Mouse (Mus musculus) hindlimb bud, embryonic 11.5 days (tissue): ENCODE measurements around the gene Cluh.

Experiments
- DNase-seq: peaks from one replicate; pipeline ENCODE4 v3.0.0-alpha.2; 2012; ENCODE audit warnings: low read depth, low spot score; ENCODE audit errors: extremely low spot score

Gene Cluh

DNA sequence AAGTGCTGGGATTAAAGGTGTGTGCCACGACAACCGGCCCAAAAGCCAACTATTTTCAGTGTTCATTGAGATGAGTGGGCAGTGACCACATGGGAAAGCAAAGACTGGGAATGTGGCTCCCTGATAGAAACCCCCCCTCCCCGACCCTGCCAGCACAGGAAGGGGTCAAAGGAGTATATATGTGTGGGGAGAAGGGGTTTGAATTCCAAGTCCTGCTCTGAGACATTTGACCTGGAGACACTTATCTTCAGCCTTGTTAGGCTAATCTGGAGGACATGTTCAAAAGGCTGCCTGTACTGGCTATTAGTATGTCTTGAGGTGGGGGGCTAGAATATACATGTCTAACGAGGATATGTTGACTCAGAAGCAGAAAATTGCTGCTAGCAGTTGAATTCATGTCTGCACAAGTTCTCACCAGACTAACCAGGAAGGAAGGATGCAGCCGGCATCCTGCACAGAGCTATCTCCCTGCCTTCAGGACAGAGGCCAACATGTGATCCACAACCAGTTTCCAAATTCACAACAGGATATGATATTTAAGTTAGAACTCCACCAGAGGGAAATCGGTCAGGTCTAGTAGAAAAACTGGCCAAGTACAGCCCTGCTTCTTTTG, 23.7 kb downstream of the Cluh start:
- no peak for DNase-seq

DNA sequence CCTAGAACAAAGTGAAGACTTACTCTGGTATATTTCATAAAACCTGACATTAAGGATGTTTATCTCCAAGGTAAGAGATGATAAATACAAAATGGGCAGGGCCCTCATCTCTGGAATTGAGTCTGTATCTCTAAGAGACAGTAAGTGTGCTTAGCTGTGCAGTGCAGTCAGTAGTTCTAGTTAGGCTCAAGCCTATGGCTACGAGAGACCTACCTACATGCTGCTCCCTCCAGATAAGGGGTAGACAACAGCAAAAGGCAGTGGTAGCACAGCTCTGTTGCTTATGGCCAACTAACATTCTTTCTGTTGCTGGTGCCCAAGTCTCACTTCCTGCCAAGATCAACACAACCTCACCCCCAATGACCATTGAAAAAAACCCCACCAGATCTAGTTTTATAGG, 24.3 kb downstream of the Cluh start:
- no peak for DNase-seq

- no peak for DNase-seq
Observed at GRCm38 (mm10) chr11:74674713-74675112, 25.4 kb downstream of the Cluh start.

DNA sequence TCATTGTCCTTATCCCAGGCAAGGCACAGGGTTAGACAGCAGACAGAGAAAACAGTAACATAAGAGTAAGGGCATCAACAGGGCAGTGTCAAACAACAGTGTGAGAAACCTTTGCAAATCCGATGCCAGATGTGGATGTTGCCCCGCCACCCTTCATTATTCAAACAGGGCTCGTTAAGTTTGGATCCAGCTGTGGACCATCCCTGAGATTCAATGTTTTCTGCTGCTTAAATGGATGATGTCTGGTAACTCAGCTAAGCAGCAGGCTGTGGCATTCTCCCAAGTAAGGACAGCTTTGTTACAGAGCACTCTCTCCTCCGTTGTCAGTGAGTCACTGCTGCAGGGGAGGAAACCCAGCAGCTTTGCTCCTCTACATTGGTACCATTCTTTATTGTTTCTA, 25.9 kb downstream of the Cluh start:
- no peak for DNase-seq

DNA sequence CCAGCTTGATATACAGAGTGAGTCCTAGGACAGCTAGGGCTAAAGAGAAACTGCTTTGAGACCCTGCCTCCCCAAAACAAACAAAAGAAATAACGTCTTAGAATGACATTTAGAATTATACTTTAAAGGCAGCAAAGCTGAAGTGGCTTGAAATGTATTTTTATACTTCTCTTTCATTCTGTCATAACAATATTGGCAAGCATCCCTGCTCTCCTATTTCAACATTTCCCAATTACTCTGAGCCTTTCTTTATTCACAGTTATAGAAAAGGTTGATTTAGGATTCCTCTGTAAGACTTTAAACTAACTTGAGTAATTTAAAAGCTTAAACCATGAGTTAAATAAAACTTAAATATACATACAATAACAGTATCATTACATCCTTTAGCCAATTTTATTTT, 42.9 kb downstream of the Cluh start:
- DNase-seq, result no peak

- no peak for DNase-seq
Observed at GRCm38 (mm10) chr11:74699505-74699904, 50.2 kb downstream of the Cluh start.

- DNase-seq, result no peak
Observed at GRCm38 (mm10) chr11:74704068-74704467, 54.8 kb downstream of the Cluh start.

DNA sequence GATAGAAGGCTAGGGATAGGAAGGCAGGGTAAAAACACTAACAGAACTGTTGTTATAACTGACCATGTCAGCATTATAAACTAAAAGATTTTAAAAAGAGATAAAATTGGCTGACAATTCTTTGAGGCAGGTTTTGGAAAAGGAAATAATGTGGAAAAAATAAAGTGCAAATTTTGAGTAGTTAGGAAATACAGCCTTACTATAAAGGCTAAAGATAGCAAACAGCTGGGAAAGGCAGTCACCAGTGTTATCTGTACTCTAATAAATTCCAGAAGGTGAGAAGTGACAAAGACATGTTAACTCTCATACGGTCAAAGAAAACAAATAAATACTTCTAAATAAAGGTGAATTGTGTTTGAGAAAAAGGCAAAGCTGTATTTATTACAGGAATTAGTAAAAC, 59.5 kb downstream of the Cluh start:
- no peak for DNase-seq

DNA sequence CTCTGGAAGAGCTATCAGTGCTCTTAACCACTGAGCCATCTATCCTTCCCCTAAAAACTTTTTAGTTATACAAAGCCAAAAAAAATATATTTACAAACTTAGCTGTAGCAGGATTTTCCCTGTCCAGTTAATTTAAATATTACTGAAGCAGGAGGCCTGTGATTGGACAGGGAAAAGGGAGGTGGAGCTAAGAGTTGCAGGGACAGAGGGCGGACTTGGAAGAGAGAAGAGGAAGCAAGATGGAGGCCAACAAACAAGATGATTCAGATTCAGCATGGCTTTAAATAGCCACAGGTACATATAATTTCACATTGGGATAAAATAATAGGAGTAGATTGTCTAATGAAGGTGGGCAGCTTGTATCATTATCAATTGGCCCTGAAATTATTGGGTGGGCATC, 61.4 kb downstream of the Cluh start:
- no peak for DNase-seq

DNA sequence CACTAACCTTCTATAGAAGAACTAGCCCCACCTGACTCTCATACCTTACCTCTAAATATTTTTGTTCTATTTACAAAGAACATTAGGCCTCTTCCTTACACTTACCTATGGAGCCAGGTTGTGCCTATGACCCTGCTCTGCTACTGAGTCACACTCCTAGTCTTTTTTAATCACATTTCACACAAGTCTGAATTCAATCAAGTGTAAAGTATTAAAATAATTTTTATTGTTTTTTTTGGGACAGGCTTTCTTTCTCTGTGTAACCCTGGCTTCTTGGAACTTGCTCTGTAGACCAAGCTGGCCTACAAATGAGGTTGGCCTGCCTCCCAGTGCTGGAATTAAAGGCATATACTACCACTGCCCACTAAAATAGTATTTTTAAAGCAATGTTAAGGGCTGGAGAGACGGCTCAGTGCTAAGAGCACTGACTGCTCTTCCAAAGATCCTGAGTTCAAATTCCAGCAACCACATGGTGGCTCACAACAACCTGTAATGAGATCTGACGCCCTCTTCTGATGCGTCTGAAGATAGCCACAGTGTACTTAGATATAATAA, 66.8 kb downstream of the Cluh start:
- DNase-seq, result no peak
